Mouse (Mus musculus) mammary gland, adult 2 months (tissue): ENCODE results near the gene Srp9. TPM values are rescaled to one million over a fixed set of nuclear protein-coding genes. Genes with fewer than 3 reads are reported as not detected.

Experiments used
- polyA plus RNA-seq: library from polyadenylated mRNA; depleted of rRNA; stranded (reverse); fragments of >200 nt; gene quantifications from 2 replicates; pipeline ENCODE4 v1.2.3, GENCODE M21; 2012; ENCODE audit warnings: low replicate concordance; rRNA removed

The Srp9 gene
- polyA plus RNA-seq = 27.9 and 30.7 TPM in 2 replicates

GRCm38 (mm10) chr1:182124506-182124905 lies at the start of gene Srp9:
Gene Srp9 (plus strand): TSS chr1:182124737.

DNA sequence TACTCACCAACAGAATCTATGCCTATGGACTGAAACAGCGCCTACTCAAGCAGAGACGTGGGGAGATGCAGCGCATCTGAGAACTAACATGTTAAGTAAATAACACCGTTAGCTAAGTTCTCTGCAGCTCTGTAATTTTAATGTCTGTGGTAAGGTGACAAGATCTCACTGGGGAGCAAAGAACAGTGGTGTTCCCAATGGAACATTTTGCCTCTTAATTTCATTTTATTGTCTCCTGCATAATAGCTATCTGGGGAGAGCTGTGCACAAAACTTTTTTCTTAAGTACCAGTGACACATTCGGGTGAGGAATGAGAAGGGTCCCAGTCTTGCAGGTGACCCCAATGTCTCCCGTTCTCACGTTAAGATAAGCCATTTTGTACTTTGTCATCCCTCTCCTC lies 39.8 kb downstream of the Srp9 start, which contains the start of gene Vmn1r1:
Gene Vmn1r1 (minus strand): TSS at position 101 of the 400 bp plus-strand sequence.

Other genes with a start within 250 kb of the Srp9 start
- 5.9 and 9.0 TPM in 2 replicates for gene Enah, start 104.7 kb upstream of the Srp9 start, polyA plus RNA-seq
- gene Vmn1r1, start 39.7 kb downstream of the Srp9 start, polyA plus RNA-seq = not detected in 2 replicates
- 45.4 and 107 TPM in 2 replicates for gene Degs1, start 158.1 kb downstream of the Srp9 start, polyA plus RNA-seq
- gene Fbxo28, start 216.9 kb downstream of the Srp9 start, polyA plus RNA-seq = 11.9 and 13.6 TPM in 2 replicates